Mouse (Mus musculus): Measurements from ENCODE around the gene Tpcn1.

DNA sequence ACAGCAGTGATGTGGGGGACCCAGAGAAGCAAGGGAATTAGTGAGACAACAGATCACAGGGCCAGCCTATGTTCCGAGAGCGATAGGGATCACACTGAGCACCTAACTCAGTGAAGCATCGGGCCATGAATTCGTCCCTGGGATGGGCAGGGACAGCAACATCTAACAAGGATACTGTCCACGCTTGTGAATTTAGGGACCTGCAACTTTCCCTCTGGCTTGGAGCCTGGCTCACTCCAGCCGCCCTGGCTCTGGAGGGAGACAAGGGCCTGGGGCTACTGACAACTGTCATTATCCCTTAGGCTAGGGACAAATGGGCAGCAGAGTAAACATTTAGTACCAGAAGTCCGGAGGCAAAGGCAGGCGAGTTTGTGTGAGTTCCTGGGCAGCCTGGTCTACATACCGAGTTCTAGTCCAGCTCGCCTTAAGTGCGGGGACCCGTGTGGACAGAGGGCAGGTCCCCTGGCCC lies 85.8 kb downstream of the Tpcn1 start:
- TF ChIP-seq MAFK (IDR thresholded peaks at IDR 0.05; ENCODE audit: insufficient read depth, low read depth, low read length): no peak
- TF ChIP-seq CHD2 (IDR thresholded peaks at IDR 0.05; ENCODE audit: low read depth, low read length): no peak
- no peak for TF ChIP-seq ZC3H11A (IDR thresholded peaks at IDR 0.05; ENCODE audit: borderline replicate concordance, low read depth, low read length)
- TF ChIP-seq HCFC1 (IDR thresholded peaks at IDR 0.05; ENCODE audit: borderline replicate concordance, insufficient read depth, low read length): no peak
